Mouse (Mus musculus) embryonic fibroblast, embryonic 13.5 days (primary cell): Measurements from ENCODE around the gene Cubn. TPM values are rescaled to one million over a fixed set of nuclear protein-coding genes. Genes with fewer than 3 reads are reported as not detected.
A peak's percentile ranks its signal among the peaks of the same experiment; 100 is the strongest.

Experiments used
- H3K27ac ChIP-seq: 2 replicates; pipeline ENCODE4 v1.5.1; 2012; ENCODE audit warnings: low read length, control low read depth, inconsistent platforms; ENCODE audit not compliant: insufficient read depth
- H3K4me1 ChIP-seq: 2 replicates; pipeline ENCODE4 v1.6.1; 2011; ENCODE audit warnings: low read length; ENCODE audit not compliant: control insufficient read depth, insufficient read depth
- H3K4me3 ChIP-seq: 2 replicates; pipeline ENCODE4 v1.5.1; 2011; ENCODE audit warnings: mild to moderate bottlenecking, control low read depth, low read length; ENCODE audit not compliant: insufficient read depth
- CTCF ChIP-seq: IDR thresholded peaks from 2 replicates; pipeline ENCODE4 v1.5.1; 2011; ENCODE audit warnings: mild to moderate bottlenecking, control low read depth, low read length, moderate library complexity, borderline replicate concordance; ENCODE audit not compliant: insufficient read depth
- POLR2A ChIP-seq: IDR thresholded peaks from 2 replicates; pipeline ENCODE4 v1.6.1; 2011; ENCODE audit warnings: low read depth, mild to moderate bottlenecking, control low read depth, low read length, moderate library complexity
- polyA plus RNA-seq: library from polyadenylated mRNA; stranded (reverse); fragments of >200 nt; gene quantifications from 2 replicates; pipeline ENCODE4 v1.2.4, GENCODE M21; 2011; ENCODE audit warnings: low read depth; ENCODE audit not compliant: missing spikeins, insufficient read length

Cubn gene
- polyA plus RNA-seq, 1 experiment, result 0.81 TPM

GRCm38 (mm10) chr2:13413520-13414178 lies 78.0 kb downstream of the Cubn start:
- TF ChIP-seq CTCF (no peak), POLR2A (no peak)
- Histone ChIP-seq H3K4me3 (no peak overlapping the region), H3K27ac (peak overlapping the region; percentile 94), H3K4me1 (peaks cover 21% of the 10 kb centered on the region)

- Histone ChIP-seq H3K4me3 (no peak overlapping the region), H3K27ac (peak overlapping the region; percentile 89), H3K4me1 (peaks cover 24% of the 10 kb centered on the region)
- TF ChIP-seq POLR2A (no peak), CTCF (no peak)
Measured at GRCm38 (mm10) chr2:13410660-13411059, 81.0 kb downstream of the Cubn start.

- H3K4me3 ChIP-seq, result no peak overlapping the region
- H3K4me1 ChIP-seq, result peaks cover 24% of the 10 kb centered on the region
- no peak for TF ChIP-seq POLR2A
- TF ChIP-seq CTCF, result no peak
- peak overlapping the region; percentile 97 for H3K27ac ChIP-seq
Measured at GRCm38 (mm10) chr2:13409767-13410519, 81.7 kb downstream of the Cubn start.

GRCm38 (mm10) chr2:13408333-13408732 lies 83.3 kb downstream of the Cubn start:
- H3K4me3 ChIP-seq, result no peak overlapping the region
- TF ChIP-seq CTCF (no peak), POLR2A (no peak)
- peak overlapping the region; percentile 100; the same call in 1 of the 2 replicates for H3K27ac ChIP-seq
- peaks cover 21% of the 10 kb centered on the region for H3K4me1 ChIP-seq

GRCm38 (mm10) chr2:13407698-13408097 lies 83.9 kb downstream of the Cubn start:
- Histone ChIP-seq H3K27ac (peak overlapping the region; percentile 100), H3K4me1 (peaks cover 20% of the 10 kb centered on the region), H3K4me3 (no peak overlapping the region)
- TF ChIP-seq POLR2A, result no peak
- TF ChIP-seq CTCF, result no peak

GRCm38 (mm10) chr2:13407272-13407671 lies 84.3 kb downstream of the Cubn start:
- Histone ChIP-seq H3K4me1 (peaks cover 18% of the 10 kb centered on the region), H3K4me3 (no peak overlapping the region), H3K27ac (peak overlapping the region; percentile 100)
- TF ChIP-seq CTCF (no peak), POLR2A (no peak)

- H3K4me3 ChIP-seq, result no peak overlapping the region
- H3K27ac ChIP-seq, result peak overlapping the region; percentile 55
- TF ChIP-seq CTCF, result no peak
- no peak for TF ChIP-seq POLR2A
- peaks cover 12% of the 10 kb centered on the region for H3K4me1 ChIP-seq
Measured at GRCm38 (mm10) chr2:13404986-13405678, 86.5 kb downstream of the Cubn start.

- TF ChIP-seq POLR2A (no peak), CTCF (no peak)
- Histone ChIP-seq H3K4me1 (peaks cover 12% of the 10 kb centered on the region), H3K27ac (no peak overlapping the region), H3K4me3 (no peak overlapping the region)
Measured at GRCm38 (mm10) chr2:13400831-13401230, 90.8 kb downstream of the Cubn start.

GRCm38 (mm10) chr2:13399480-13400072 lies 92.0 kb downstream of the Cubn start:
- peaks cover 12% of the 10 kb centered on the region for H3K4me1 ChIP-seq
- H3K4me3 ChIP-seq, result no peak overlapping the region
- TF ChIP-seq CTCF (no peak), POLR2A (no peak)
- no peak overlapping the region for H3K27ac ChIP-seq
